Comparison of ENCODE assay signal across 15 mouse cellular contexts in genomic region chr6:52420276-52420970, GRCm38 (mm10).
"Had no signal": no experiment of that assay in that cellular context is flagged by ENCODE, and none has a peak within 500 bp of the region (broad histone marks: within the 10 kb centered on the region; RNA-seq: fewer than 3 reads in every experiment).

No protein-coding gene starts in this region.

- H3K9ac ChIP-seq: neural tube, embryonic 15.5 days; stomach, embryonic 15.5 days had no signal

- H3K4me3 ChIP-seq: neural tube, embryonic 15.5 days; stomach, embryonic 15.5 days had no signal

- H3K27ac ChIP-seq: neural tube, embryonic 15.5 days; stomach, embryonic 15.5 days; stomach, postnatal 0 days had no signal

- H3K4me2 ChIP-seq: neural tube, embryonic 15.5 days; stomach, embryonic 15.5 days had no signal

- H3K36me3 ChIP-seq: neural tube, embryonic 15.5 days; stomach, embryonic 15.5 days had no signal

- DNase-seq: retina, postnatal 1 day; right cerebral cortex, adult 18-20 months; right cerebral cortex, postnatal 14 days; right cerebral cortex, postnatal 25 days; right cerebral cortex, postnatal 4 days; spleen, adult 18-20 months; thymus, adult 18-20 months; thymus, adult 2 months; thymus, postnatal 14 days; thymus, postnatal 25 days; thymus, postnatal 36 days; thymus, postnatal 4 days had no signal

- H3K27me3 ChIP-seq: neural tube, embryonic 15.5 days; stomach, embryonic 15.5 days had no signal

- H3K9me3 ChIP-seq: neural tube, embryonic 15.5 days; stomach, embryonic 15.5 days had no signal
